Mouse (Mus musculus) induced T-regulatory cell, adult 2 months (primary cell): ENCODE data around the gene Lrrc7.

Experiments used
- DNase-seq: peaks from one replicate; pipeline ENCODE4 v3.0.0-alpha.2; 2012; ENCODE audit warnings: low read depth

The Lrrc7 gene

DNA sequence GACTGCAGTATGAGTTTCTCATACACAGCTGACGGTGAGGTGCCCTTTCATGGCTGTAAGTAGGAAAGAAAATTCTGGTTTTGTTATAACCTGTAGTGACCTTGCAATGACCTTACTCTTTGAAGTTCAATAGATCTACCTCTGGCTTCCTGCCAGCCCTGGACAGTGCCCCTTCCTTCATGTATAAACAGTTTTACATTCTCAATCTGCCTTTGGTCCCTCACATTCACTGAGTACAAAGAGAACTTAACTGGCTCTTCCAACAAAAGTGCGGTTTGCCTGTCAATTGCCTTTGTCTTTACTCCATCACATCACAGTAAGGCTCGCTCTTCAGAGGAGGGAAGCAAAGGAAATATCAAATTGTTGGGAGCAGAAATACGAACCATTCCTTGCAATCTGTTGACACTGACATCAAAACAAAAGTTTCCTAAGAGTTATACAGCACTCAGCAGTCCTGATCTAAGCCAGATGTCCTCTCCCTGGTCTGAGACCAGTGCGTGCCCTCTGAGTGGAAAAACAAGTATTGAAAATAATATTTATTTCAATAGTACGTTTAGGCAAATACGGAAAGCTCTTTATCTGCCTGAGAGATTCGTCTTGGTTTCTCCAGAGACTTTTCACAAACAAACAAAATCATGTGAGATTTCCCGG is 493.3 kb downstream of the Lrrc7 start:
- no peak for DNase-seq

DNA sequence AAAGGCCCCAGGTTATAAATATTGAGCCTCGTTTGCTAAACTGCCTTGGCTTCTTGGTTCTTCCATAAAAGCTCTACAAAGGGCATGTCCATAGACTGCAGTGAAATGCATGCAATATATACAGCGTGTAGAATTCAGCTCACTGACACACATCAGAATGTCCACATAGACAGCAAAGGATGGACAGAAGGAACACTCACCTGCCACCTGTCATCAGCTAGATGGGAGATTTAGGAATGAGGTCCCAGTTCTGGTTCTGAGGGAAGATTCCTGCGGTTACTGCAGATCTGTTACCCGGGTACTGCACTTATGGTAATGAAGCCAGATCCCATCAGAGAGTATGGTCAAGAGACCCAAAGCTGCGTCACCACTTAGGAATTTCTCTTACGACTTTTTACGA is 494.1 kb downstream of the Lrrc7 start:
- no peak for DNase-seq

DNA sequence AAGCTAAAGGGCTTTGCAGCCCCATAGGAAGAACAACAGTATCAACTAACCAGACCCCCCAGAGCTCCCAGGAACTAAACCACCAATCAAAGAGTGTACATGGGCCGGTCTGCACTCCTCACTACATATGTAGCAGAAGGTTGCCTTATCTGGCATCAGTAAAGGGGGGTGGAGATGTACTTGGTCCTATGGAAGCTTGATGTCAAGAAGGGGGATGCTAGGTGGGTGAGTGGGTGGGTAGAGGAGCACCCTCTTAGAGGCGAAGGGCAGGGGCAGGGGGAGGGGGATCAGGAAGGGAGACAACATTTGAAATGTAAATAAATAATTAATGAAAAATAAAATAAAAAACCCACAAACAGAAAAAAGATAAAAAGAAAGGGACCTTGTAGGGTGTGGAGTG is 496.8 kb downstream of the Lrrc7 start:
- no peak for DNase-seq

DNA sequence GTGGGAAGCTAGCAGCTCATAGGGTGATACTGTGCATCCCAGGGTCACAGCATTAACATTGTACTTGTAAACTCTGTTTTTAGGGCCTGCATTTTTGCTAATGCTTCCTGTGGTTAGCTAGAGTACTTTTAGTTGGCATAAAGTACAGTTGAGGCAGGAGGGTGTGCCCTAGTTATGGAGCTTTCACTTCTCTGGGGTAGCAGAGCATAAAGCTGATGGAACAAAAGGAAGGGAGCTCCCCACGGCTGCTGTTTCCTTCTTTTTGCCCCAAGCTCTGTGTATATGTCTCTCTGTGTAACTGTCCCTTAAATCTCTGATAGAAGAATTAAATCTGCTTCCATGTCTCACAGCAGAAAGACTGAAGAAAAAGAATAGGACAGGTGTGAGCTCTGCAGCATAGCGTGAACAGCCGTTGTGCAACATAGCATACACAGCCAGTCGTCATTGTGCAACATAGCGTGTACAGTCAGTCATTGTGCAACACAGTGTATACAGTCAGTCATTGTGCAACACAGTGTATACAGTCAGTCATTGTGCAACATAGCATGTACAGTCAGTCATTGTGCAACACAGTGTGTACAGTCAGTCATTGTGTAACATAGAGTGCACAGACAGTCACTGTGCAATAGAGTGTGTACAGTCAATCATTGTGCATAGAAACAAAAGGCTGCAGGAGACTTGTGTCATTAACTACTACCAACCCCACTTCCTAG is 500.1 kb downstream of the Lrrc7 start:
- DNase-seq: no peak

DNA sequence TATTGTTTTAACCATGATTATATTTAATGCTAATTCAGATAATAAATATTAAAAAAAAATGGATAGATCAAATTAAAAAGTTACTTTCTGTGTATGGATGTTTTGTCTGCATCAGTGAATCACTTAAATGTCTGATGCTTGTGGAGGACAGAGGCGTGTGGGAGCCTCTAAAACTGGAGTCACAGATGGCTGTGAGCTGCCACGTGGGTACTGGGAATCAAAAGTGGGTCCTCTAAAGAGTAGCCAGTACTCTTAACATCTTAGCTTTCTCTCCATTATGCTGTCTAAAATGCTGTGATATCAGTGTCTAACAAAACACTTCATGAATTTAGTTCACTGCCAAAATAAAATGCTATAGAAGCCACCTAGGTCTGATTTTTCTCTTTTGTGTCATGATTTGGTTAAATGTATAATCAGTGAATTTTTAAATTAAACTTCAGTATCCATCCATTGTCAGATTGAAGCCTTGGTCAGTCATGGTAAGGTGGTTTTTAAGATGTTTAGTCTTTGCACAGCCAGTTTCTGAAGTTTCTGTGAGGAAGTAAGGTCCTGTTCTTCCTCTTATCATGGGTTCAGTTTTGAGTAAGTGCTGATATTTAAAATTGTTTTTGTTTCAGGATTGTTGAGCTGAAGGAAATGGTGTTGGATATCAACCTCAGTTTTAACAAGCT is 501.3 kb downstream of the Lrrc7 start:
- DNase-seq: no peak

DNA sequence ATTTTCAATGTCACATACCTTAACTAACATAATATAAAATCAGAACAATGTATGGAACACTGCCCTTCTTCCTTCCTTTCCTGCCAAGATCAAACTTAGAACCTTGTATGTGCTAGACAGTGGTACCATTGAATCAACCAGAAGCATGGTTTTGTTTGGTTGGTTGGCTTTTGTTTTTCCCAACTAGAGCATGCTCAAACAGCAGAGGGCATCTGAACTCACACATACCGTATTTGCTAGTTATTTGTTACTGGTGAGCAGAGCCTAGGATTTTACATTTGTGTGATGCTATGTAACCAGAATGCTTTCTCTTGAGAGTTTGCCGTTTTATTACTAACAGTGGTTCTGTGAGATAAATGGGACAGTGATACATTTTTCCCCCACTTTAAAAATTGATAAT is 512.5 kb downstream of the Lrrc7 start:
- no peak for DNase-seq

DNA sequence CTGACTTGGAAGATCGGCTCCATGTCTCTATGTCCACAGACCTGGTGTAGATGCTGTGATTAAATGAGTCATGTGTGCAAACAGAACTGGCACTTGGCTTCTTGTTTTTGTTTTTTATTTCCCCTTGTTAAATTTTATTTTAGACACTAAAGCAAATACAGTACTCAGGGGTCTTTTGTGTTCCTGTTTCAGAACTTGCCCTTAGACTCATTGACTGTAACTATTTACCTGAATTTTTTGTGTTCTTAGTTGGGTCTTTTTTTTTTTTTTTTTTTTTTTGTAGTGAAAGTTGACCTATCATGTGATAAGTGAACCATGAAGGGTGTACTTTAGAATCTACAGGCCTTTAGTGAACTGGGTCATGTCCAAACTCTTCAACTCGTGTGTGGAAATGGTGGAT is 521.3 kb downstream of the Lrrc7 start:
- no peak for DNase-seq

DNA sequence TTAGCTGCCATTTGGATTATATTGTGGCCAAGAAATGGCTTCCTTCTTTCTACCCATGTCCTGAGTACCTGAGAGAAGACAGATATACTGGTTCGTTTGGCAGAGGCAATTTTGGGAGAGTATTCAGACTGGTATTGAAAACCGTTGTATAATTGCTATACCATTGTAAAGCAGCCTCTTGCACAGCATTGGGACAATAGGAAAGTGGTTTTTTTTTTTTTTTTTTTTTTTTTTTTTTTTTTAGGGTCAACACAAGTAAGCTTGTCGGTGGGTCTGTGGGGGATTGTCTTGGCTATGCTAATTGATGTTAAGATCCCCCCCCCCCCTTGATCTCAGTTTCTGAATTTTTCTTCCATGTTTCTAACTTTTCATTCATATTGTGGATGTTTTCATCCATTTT is 523.9 kb downstream of the Lrrc7 start:
- no peak for DNase-seq

DNA sequence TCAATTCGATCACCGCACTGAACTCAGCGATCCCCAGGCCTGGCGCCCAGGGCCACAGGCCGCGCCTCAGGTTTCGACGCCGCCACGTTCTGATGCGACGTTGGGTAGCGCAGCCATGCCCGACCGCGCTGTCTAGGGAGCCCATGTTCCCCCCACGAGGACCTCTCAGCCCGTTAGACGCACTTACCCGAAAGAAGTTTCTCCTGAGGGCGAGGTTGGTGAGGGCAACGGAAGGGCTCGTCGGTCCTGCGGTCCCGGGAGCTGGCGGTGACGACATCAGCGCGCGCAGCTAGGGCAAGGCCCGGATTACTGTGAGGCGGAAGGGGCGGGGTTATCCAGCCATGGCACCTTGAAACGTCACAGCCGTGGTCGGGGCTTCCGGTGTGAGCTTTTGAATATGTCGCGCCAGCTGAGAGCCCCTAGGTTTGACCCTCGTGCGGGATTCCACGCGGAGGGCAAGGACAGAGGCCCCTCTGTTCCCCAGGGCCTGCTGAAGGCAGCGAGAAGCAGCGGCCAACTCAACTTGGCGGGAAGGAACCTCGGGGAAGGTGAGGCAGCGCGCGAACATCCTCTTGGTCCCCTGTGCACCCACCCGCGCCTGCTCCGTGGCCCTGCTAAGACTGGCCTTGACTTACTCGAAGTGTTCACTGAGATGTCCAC is 525.6 kb downstream of the Lrrc7 start, which contains the start of the genes Srsf11 and Lrrc40:
Gene Srsf11, minus strand, starts transcription at position 311 of the 660 bp plus-strand sequence.
Gene Lrrc40, plus strand, starts transcription at position 334 of the 660 bp plus-strand sequence.
- peak; percentile 98 for DNase-seq

DNA sequence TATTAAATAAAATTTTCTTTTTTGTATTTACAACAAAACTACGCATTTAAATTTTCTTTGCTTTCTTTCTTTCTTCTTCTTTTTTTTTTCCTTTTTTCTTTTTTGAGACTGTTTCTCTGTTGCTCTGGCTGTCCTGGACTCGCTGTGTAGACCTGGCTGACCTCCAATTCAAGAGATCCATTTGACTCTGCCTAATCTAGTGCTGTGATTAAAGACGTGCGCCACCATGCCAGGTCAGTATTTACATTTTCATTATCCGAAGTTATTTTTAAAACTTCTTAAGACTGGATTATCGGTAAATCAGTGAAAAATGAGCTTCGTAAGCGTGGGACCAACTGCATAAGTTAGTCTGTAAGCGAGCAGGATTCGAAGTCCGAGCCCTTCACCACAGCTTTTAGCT is 526.2 kb downstream of the Lrrc7 start:
- DNase-seq: no peak
